Mouse (Mus musculus) lung, adult 2 months (tissue): ENCODE data around the gene Hcn1. TPM values are rescaled to one million over a fixed set of nuclear protein-coding genes. Genes with fewer than 3 reads are reported as not detected.
"Not testable (repeated sequence)": the region's sequence is repeated elsewhere in the genome, so short reads cannot be mapped to it uniquely, and the experiment has no call there.

Experiments used
- DNase-seq: peaks from one replicate; pipeline ENCODE4 v3.0.0; 2022
- H3K4me1 ChIP-seq: fragments of 200-500 bp; 2 replicates; pipeline ENCODE4 v1.6.1; 2011; ENCODE audit warnings: low read length; ENCODE audit not compliant: control insufficient read depth, insufficient read depth
- H3K4me3 ChIP-seq: fragments of 200-500 bp; replicated peaks from 2 replicates; pipeline ENCODE3; 2011; ENCODE audit warnings: low read depth, mild to moderate bottlenecking, control low read depth, low read length; ENCODE audit errors: extremely low read depth
- CTCF ChIP-seq: fragments of 200-500 bp; IDR thresholded peaks from 2 replicates; pipeline ENCODE4 v1.5.1; 2011; ENCODE audit warnings: mild to moderate bottlenecking, low read length, control low read depth; ENCODE audit not compliant: insufficient read depth
- POLR2A ChIP-seq: fragments of 200-500 bp; IDR thresholded peaks from 2 replicates; pipeline ENCODE4 v1.6.1; 2011; ENCODE audit warnings: low read depth, mild to moderate bottlenecking, control low read depth, low read length, borderline replicate concordance; ENCODE audit errors: extremely low read depth
- WGBS: fragments of 180-500 bp; shearing (Covaris S2); methylation state at CpG from one replicate; pipeline ENCODE4 v1.1.7; 2018; 5-methylcytosine and 5-hydroxymethylcytosine counted together
- polyA plus RNA-seq: library from polyadenylated mRNA; depleted of rRNA; stranded (reverse); fragments of >200 nt; gene quantifications from 2 replicates; pipeline ENCODE4 v1.2.3, GENCODE M21; 2012

Gene Hcn1
- polyA plus RNA-seq, 1 experiment: 0.19 TPM

DNA sequence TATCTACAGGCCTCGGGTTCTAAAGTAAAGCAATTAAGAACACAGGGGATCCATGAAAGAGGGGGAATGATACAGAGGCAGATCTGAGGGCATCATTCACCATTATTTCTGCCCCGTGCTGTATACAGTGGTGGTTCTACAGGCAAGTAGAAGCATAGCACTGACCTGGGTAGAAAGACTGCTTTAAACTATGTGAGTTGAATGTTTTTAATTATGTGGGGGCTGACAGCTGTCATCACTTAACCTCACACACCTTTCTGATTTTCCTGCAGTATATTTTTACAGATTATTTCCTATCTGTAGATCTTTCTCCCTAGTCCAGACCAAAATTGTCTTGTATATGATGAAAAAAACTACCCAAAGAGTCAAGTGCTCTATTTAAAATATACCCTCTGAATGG is 382.2 kb downstream of the Hcn1 start:
- H3K4me1 ChIP-seq: no peaks in the 10 kb centered on the region
- TF ChIP-seq CTCF (no peak), POLR2A (no peak)
- no peak overlapping the region for H3K4me3 ChIP-seq
- DNase-seq: no peak
- WGBS: 57% methylated on average over 2 of the region's 2 CpGs

GRCm38 (mm10) chr13:117999767-118000488 is 397.8 kb downstream of the Hcn1 start:
- no peaks in the 10 kb centered on the region for H3K4me1 ChIP-seq
- 80% methylated on average over 2 of the region's 2 CpGs for WGBS
- no peak for DNase-seq
- no peak for TF ChIP-seq POLR2A
- TF ChIP-seq CTCF: no peak
- no peak overlapping the region for H3K4me3 ChIP-seq

- no peak overlapping the region for H3K4me3 ChIP-seq
- WGBS: 83% methylated on average over 2 of the region's 2 CpGs
- no peaks in the 10 kb centered on the region for H3K4me1 ChIP-seq
- DNase-seq: no peak
- TF ChIP-seq POLR2A (no peak), CTCF (no peak)
Measured at GRCm38 (mm10) chr13:118000538-118000937, 398.4 kb downstream of the Hcn1 start.

DNA sequence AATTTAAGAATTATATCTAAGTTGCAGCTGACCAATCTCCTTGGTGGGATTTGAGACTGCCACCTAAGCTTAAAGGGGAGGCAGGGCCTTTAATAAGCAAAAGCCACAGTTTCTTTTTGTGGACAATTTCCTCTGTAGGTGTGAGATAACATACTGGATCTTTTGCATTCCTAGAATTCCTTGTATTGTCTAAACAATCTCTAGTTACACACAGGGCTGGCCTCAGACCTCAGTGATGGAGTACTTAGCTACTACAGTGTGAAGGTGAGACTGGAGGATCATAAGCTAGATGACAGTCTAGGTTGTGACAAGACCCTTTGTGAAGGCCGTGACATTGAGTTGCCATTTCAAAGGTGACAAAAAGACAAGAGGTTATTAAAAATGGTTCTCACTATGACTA is 419.1 kb downstream of the Hcn1 start:
- no peak overlapping the region for H3K4me3 ChIP-seq
- no peak for DNase-seq
- TF ChIP-seq CTCF (no peak), POLR2A (no peak)
- no peaks in the 10 kb centered on the region for H3K4me1 ChIP-seq
- 70% methylated on average over 1 of the region's 1 CpGs for WGBS

GRCm38 (mm10) chr13:118022891-118023290 is 420.8 kb downstream of the Hcn1 start:
- DNase-seq, H3K4me3 ChIP-seq, H3K4me1 ChIP-seq: not testable (repeated sequence)

DNA sequence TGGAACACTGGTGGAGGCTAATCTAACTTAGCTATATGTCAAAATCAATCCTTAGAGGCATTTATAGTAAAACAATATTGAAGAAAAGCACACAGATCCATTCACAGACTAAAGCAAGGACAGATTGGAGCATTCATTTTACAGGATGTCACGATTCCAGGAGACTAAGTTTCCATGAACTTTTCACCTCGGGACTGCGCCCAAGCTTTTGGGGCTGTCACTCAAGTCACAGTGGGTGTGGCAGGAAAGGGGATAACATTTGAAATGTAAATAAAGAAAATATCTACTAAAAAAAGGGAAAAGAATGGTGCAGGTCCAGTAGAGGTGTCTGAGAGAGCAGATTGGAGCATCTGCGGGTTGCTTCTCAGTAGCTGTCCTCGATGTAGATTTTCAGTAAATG is 421.3 kb downstream of the Hcn1 start:
- H3K4me3 ChIP-seq: no peak overlapping the region
- no peak for TF ChIP-seq CTCF
- no peak for TF ChIP-seq POLR2A
- 74% methylated on average over 5 of the region's 5 CpGs for WGBS
- no peak for DNase-seq
- no peaks in the 10 kb centered on the region for H3K4me1 ChIP-seq

- 92% methylated on average over 2 of the region's 2 CpGs for WGBS
- no peaks in the 10 kb centered on the region for H3K4me1 ChIP-seq
- no peak overlapping the region for H3K4me3 ChIP-seq
- TF ChIP-seq POLR2A: no peak
- TF ChIP-seq CTCF: no peak
- no peak for DNase-seq
Measured at GRCm38 (mm10) chr13:118026510-118026909, 424.4 kb downstream of the Hcn1 start.

DNA sequence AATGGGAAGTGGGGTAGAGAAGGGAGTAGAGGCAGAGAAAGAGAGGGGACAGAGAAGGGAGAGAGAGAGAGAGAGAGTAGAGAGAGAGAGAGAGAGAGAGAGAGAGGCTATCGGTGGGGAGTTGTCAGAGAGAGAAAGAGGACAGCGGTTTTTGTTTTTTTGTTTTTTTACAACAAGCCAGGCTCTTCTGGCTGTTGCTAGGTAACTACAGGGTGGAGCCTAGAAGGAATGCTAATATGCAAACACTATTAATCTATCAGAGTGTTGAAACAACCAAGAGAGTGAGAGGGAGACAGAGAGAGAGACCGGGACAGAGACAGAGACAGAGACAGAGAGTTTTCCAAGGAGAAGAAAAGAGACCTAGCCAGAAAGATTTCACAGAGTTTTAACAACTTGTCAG is 425.7 kb downstream of the Hcn1 start:
- 33% methylated on average over 3 of the region's 3 CpGs for WGBS
- H3K4me3 ChIP-seq: no peak overlapping the region
- no peak for DNase-seq
- no peaks in the 10 kb centered on the region for H3K4me1 ChIP-seq
- TF ChIP-seq CTCF: no peak
- TF ChIP-seq POLR2A: no peak

DNA sequence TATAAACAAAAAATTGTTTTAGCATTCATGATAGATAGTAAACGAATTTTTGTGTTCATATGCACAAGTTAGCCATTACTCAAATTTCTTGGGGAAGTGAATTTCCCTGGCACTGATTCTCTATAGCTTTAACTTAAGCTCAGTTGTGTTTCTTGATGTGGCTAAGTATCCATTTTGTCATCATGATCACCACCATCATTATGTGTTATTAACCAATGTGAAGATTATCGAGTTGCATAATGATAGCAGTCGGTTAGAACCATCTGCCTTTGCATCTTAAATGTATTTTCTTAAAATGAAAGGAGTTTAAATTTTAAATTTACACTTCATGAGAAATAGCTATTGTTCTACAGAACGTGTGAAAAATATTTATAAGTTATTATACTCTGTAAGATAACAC is 426.5 kb downstream of the Hcn1 start:
- WGBS: 67% methylated on average over 4 of the region's 4 CpGs
- TF ChIP-seq CTCF: no peak
- TF ChIP-seq POLR2A: no peak
- no peak for DNase-seq
- H3K4me1 ChIP-seq: no peaks in the 10 kb centered on the region
- H3K4me3 ChIP-seq: no peak overlapping the region

DNA sequence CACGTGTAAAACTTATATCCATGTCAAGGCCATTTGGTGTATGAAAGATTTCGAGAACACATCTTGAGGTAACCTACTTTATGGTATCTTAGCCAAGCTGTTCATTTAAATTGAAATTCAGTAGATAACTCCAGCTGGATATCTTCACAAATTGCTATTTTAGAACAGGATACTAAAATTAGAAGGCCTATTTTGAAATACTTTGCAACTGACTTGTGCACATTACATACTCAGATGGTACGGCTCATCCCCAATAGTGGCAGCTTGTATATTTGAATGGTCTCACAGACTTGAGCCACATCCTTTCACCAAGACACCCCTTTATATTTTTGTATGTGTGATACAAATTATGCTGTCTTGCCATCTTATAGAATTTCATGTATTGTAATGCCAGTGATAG is 427.5 kb downstream of the Hcn1 start:
- Histone ChIP-seq H3K4me1 (no peaks in the 10 kb centered on the region), H3K4me3 (no peak overlapping the region)
- TF ChIP-seq POLR2A (no peak), CTCF (no peak)
- 62% methylated on average over 3 of the region's 3 CpGs for WGBS
- DNase-seq: no peak

DNA sequence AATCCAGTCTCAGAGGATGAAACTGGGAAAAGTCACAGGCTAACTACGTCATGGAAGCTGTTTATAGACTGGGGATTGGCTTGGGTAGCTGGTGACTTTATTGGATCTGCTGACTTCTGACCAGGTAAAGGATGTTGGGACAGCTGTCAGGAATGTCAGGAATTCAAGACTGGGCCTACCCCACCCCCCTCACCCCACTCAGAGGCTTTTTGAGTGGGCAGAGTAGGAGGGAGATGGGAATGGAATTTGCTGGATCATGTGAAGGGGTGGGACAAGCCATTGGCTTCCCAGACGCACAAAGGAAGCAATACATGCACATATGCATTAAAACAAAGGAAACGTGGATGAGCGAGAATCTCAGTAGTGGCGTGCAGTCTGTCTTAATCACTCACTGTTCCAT is 433.5 kb downstream of the Hcn1 start:
- 66% methylated on average over 5 of the region's 5 CpGs for WGBS
- no peak overlapping the region for H3K4me3 ChIP-seq
- TF ChIP-seq CTCF (no peak), POLR2A (no peak)
- no peaks in the 10 kb centered on the region for H3K4me1 ChIP-seq
- DNase-seq: no peak
